Mouse (Mus musculus) cerebellum, adult (tissue): ENCODE results near the gene Map2k1.
"Not testable (repeated sequence)": the region's sequence is repeated elsewhere in the genome, so short reads cannot be mapped to it uniquely, and the experiment has no call there.

Source experiments
- ATAC-seq: cut with Nextera tagmentation; 2 replicates; pipeline ENCODE4 v1.9.2; 2017; ENCODE audit warnings: mild to moderate bottlenecking, moderate library complexity, mixed read lengths; ENCODE audit not compliant: insufficient number of reproducible peaks, low FRiP score, low TSS enrichment

The Map2k1 gene

DNA sequence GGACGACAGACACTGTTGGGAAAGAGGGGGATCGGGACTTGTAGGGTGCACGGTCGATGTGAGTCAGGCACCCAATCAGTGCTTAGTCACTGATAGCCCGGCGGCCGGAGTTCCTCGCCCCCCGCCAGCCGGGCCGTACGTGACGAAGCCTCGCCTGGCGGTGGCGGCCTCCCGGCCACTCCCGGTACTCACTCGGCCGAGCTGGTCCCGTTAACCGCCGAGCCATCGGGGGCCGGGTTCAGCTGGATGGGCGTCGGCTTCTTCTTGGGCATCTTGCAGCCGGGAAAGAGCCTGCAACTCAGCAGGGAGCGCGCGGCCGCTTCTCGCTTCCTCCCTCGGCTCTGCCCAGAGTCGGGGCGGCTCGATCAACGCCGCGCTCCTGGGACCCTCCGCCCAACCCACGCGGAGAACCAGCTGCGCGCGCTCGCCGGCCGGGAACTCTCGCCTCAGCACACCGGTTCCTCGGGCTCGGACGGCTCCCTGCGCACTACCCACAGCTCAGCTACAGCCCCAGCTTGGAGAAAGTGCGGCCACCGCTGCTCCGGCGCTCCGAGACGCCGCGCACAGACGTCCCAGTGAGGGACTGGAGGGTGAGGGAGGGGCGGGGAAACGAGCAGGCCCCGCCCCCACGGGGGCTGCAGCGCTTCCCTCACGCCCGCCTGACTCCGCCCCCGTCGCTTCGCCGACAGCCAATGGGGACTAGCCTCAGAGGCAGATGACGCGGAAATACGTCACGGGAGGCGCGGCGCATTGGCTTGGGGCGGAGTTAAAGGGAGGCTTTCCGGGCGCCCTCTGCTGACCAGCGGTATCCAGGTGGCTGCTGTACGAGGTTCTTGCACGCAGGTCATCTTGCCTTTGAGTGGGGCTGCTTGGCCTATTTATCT lies at the start of gene Map2k1:
Map2k1 (minus strand) TSS at position 611 of the 884 bp plus-strand sequence.
- ATAC-seq: peak; percentile 97

GRCm38 (mm10) chr9:64303086-64303485 lies 49.7 kb upstream of the Map2k1 start:
- not testable (repeated sequence) for ATAC-seq

- no peak for ATAC-seq
These were observed 29.1 kb upstream of the Map2k1 start for GRCm38 (mm10) chr9:64282404-64282987.

DNA sequence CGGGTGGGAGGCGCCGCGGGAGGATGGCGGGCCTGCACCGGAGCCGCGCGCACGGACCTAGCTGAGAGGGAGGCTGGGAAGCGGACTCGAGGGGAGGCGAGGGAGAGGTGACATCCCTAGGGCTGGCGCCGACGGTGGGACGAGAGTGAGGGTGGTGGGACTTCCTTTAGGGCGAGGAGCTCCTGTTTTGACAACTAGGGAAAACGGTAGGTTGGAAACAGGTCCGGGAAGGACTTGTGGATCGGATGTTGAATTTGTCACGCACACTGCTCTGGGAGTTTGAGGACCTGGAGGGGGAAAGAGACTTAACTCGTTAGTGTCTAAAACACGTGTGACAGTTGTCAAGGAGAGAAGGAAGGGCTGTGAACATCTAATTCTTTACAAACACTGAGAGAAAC lies 28.3 kb upstream of the Map2k1 start:
- peak; percentile 75; the same call in 1 of the 2 replicates for ATAC-seq

- peak; percentile 94 for ATAC-seq
These were observed 27.8 kb upstream of the Map2k1 start, which contains the start of gene Tipin for GRCm38 (mm10) chr9:64281105-64281780. Tipin (plus strand) TSS chr9:64281581.

- ATAC-seq: no peak
These were observed 25.4 kb upstream of the Map2k1 start for GRCm38 (mm10) chr9:64278665-64279310.

- ATAC-seq: no peak
These were observed 24.3 kb upstream of the Map2k1 start for GRCm38 (mm10) chr9:64277706-64278105.

- no peak for ATAC-seq
These were observed 21.5 kb upstream of the Map2k1 start for GRCm38 (mm10) chr9:64274919-64275318.

GRCm38 (mm10) chr9:64274291-64274690 lies 20.9 kb upstream of the Map2k1 start:
- ATAC-seq: no peak

DNA sequence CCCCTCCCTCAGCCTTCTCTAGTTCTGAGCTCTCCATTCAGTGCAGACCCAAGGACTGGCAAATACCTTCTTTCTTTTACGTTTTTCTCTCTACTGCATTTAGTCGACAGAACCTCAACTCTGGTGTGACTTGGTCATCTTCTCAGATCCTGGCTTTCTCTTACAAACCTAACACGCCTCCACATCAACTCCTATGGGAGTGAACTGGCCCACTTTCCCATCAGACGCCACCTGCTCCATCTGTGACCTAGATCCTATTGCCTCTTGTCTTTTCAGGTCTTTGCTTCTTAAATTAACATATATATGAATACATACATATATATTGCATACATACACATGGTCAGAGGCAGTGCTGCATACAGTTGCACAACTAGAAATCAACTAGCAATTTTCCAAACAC lies 20.3 kb upstream of the Map2k1 start:
- no peak for ATAC-seq

- ATAC-seq: no peak
These were observed 19.2 kb upstream of the Map2k1 start for GRCm38 (mm10) chr9:64272611-64273010.

DNA sequence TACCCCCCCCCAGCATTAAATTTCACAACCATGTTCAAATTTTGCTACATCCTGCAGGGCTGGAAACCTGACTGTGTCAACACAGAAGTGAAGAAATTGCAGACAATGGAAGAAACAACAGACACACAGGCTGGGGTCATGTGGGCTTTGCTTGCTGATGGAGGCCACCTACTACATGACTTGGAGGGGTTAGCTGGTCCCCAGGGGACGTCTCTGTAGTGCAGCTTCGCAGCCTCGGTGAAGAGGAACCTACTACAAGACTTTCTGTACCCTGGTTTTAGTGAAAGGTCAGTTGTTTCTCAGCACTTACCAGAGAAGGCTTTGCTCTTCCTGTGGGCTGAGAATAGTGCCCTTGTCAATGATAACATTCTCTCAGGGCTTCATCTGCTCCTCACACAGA lies 17.8 kb upstream of the Map2k1 start:
- no peak for ATAC-seq

DNA sequence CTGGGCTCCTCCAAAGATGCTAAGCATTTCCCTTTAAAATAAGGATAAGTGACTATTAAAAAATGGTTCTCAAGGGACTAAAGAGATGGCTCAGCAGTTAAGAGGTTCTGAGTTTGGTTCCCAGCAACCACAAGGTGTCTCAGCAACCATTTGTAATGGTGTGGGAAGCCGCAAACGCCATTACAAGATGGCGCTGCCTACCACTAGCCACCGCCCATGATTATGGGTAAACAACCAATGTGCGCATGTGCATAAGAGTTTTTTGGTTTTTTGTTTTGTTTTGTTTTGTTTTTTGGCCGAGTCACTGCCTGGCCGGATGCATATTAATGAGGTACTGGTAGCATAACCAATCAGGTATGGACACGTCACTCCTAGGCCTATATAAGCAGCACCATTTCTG lies 15.4 kb upstream of the Map2k1 start:
- ATAC-seq: not testable (repeated sequence)

DNA sequence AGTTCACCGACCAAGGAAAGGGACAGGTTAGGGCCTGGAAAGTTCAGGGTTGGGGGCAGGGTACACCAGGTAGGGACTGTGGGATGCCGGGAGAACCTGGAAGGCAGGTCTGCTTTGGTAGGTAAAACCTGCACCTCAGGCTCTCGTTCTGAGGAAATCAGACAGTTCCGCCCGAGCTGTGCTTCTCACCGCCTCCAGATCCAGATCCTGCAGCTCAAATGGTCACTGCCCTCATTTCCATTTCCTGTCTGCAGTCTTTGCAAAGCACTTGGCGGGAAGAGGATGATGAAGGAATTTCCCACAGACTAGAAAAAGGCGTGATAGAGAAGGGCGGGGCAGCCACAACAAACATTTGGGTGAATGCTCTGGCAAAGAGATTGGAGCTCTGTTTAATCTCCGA lies 14.8 kb upstream of the Map2k1 start:
- ATAC-seq: no peak

- no peak for ATAC-seq
These were observed 13.8 kb upstream of the Map2k1 start for GRCm38 (mm10) chr9:64267231-64267630.

GRCm38 (mm10) chr9:64264813-64265212 lies 11.4 kb upstream of the Map2k1 start:
- no peak for ATAC-seq

DNA sequence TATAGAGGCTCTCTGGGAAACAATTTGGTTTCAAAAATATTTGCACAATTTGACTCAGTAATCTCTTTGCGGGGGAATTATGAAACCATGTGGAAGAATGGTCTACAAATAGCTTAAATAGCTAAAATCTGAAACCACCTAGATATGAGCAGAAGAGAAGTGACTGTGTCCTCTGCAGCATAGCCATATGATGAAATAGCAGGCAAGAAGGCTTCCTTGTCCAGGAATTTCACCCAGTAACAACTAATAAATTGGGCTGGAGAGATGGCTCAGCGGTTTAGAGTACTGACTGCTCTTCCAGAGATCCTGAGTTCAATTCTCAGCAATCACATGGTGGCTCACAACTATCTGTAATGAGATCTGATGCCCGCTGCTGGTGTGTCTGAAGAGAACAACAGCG lies 7.6 kb upstream of the Map2k1 start:
- ATAC-seq: no peak

- ATAC-seq: no peak
These were observed 6.5 kb upstream of the Map2k1 start for GRCm38 (mm10) chr9:64259906-64260305.

- ATAC-seq: no peak
These were observed 2.8 kb upstream of the Map2k1 start for GRCm38 (mm10) chr9:64256204-64256603.

- ATAC-seq: no peak
These were observed 2.0 kb upstream of the Map2k1 start for GRCm38 (mm10) chr9:64255422-64255821.

DNA sequence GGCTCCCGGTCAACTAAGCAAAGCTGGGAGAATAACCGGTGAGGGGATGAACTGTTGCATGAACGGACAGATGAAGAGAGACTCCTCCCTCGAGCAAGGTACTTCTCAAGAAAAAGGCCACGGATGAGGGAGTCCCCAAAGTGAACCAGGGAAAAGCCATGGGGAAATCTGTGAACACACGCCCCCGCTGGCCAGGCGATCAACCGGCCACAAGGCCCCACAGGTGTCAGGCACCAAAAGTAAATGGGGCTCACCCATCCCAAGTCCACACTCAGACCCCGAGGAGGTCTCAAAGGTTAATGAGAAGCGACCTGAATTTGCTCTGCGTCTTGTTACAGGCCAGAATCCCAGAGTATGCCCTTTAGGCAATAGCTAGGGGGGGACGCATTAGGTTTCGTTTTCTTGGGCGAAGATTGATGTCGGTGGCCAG lies 825 bp downstream of the Map2k1 start:
- no peak for ATAC-seq
